Mouse (Mus musculus) lung, embryonic 14.5 days (tissue): ENCODE measurements around the gene Mlh1. TPM values are rescaled to one million over a fixed set of nuclear protein-coding genes. Genes with fewer than 3 reads are reported as not detected.
A peak's percentile ranks its signal among the peaks of the same experiment; 100 is the strongest.

ENCODE experiments used
- ATAC-seq: fragments of 200-750 bp; cut with Nextera tagmentation; 2 replicates; pipeline ENCODE4 v1.8.0; 2017; ENCODE audit warnings: mild to moderate bottlenecking, moderate TSS enrichment, moderate library complexity; ENCODE audit not compliant: insufficient read depth
- DNase-seq: peaks from one replicate; pipeline ENCODE4 v3.0.0-alpha.2; 2015
- H3K27ac ChIP-seq: fragments of 300-500 bp; sonication (generic); 2 replicates; pipeline ENCODE4 v1.5.1; 2014; ENCODE audit warnings: low read depth, mild to moderate bottlenecking, moderate library complexity
- H3K27me3 ChIP-seq: fragments of 300-500 bp; sonication (generic); 2 replicates; pipeline ENCODE4 v1.6.1; 2014; ENCODE audit warnings: low read length, control low read depth; ENCODE audit not compliant: insufficient read depth
- H3K36me3 ChIP-seq: fragments of 300-500 bp; sonication (generic); 2 replicates; pipeline ENCODE4 v1.6.1; 2014; ENCODE audit warnings: control low read depth; ENCODE audit not compliant: insufficient read depth
- H3K4me1 ChIP-seq: fragments of 300-500 bp; sonication (generic); 2 replicates; pipeline ENCODE4 v1.6.1; 2014; ENCODE audit warnings: antibody characterized with exemption, control low read depth; ENCODE audit not compliant: insufficient read depth
- H3K4me2 ChIP-seq: fragments of 300-500 bp; sonication (generic); 2 replicates; pipeline ENCODE4 v1.6.1; 2014; ENCODE audit warnings: mild to moderate bottlenecking
- H3K4me3 ChIP-seq: fragments of 300-500 bp; sonication (generic); 2 replicates; pipeline ENCODE4 v1.5.1; 2014; ENCODE audit warnings: low read depth, low read length
- H3K9ac ChIP-seq: fragments of 300-500 bp; sonication (generic); 2 replicates; pipeline ENCODE4 v1.6.1; 2014
- H3K9me3 ChIP-seq: fragments of 300-500 bp; sonication (generic); 2 replicates; pipeline ENCODE4 v1.6.1; 2016; ENCODE audit warnings: low read depth, low read length, control low read depth
- CTCF ChIP-seq: IDR thresholded peaks from 2 replicates; pipeline ENCODE4 v1.5.1; 2016; ENCODE audit warnings: antibody characterized with exemption, low read depth
- WGBS: fragments of 180-500 bp; shearing (Covaris S2); extraction: QIAGEN DNeasy Blood & Tissue Kit; methylation state at CpG from one replicate; pipeline ENCODE4 v1.1.7; 2014; 5-methylcytosine and 5-hydroxymethylcytosine counted together
- polyA plus RNA-seq: library from polyadenylated mRNA; unstranded; fragments of >200 nt; fragmentation: Nextera tagmentation; extraction: Ambion mirVana; gene quantifications from 2 replicates; pipeline ENCODE4 v1.2.1, GENCODE M21; 2014

The Mlh1 gene
- polyA plus RNA-seq, 1 experiment from 2014 or later: 36.1 TPM

DNA sequence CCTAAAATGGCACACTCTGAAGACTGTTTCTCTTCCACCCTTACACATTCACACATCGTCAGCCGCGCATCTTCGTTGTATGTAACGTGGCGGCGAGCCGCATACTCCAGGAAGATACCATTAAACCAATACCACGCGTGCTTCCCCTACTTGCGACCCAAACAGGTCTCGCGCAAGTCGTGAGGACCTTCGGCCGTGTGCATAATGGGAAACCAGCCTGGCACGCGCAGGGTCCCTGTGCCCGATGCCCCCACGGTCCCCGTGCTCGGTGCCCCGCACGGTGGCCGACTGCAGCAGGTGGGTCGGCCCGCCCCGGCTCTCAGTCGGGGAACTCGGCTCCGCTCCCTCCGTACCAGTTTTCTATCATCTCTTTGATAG, 546 bp downstream of the Mlh1 start:
- H3K4me1 ChIP-seq: peaks cover 24% of the 10 kb centered on the region
- peak overlapping the region; percentile 91 for H3K27ac ChIP-seq
- peak overlapping the region; percentile 90 for H3K4me3 ChIP-seq
- ATAC-seq (peak; percentile 65), DNase-seq (no peak)
- H3K4me2 ChIP-seq: peak overlapping the region; percentile 69
- H3K9ac ChIP-seq: peak overlapping the region; percentile 78
- under 1% methylated on average over 32 of the region's 32 CpGs for WGBS
- H3K36me3 ChIP-seq: peaks cover 38% of the 10 kb centered on the region
- no peaks in the 10 kb centered on the region for H3K27me3 ChIP-seq
- H3K9me3 ChIP-seq: no peaks in the 10 kb centered on the region
- TF ChIP-seq CTCF: no peak

DNA sequence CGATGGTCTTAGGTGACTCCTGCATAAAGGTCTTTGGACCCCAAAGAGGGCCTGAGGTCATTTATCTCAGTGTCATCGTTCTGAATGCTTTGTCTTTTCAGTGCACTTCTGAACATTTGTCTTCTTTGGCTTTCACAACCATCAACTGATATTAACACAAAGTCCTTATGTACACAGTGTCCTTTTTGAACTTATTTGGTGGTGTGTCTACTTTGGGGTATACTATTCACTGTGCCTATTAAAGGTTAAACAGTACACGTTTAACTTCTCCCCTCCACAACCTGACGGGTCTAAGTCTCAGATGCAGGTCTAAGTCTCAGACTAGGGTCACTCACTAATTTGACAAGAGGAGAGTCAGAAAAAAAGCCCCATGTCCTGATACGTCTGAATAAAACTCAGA, 985 bp downstream of the Mlh1 start:
- no peak for TF ChIP-seq CTCF

DNA sequence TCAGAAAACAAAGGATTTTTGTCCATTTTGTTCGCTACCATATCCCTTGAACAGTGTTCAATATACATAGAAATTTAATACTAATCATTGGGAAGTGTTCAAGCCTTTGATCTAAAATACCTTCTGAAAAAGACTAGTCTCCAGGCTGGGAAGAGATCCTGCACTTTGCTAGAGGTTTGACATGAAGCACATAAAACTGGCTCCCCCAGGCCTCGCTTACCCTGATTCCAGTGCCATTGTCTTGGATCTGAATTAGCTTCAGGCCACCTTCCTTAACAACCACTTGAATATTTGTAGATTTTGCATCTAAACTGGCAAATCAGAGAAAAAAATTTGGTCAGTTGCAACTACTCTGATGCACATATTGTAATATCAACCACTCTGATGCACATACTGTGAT, 3.6 kb downstream of the Mlh1 start:
- Histone ChIP-seq H3K27ac (no peak overlapping the region), H3K4me3 (no peak overlapping the region), H3K4me2 (no peak overlapping the region), H3K9ac (no peak overlapping the region), H3K4me1 (no peaks in the 10 kb centered on the region), H3K36me3 (peaks cover 39% of the 10 kb centered on the region), H3K27me3 (no peaks in the 10 kb centered on the region), H3K9me3 (no peaks in the 10 kb centered on the region)
- DNase-seq (no peak), ATAC-seq (no peak)
- WGBS: 96% methylated on average over 2 of the region's 2 CpGs
- TF ChIP-seq CTCF: no peak

More for the DNA sequence above, 985 bp downstream of the Mlh1 start:
- Histone ChIP-seq H3K36me3 (peaks cover 35% of the 10 kb centered on the region), H3K4me2 (peak overlapping the region; percentile 69), H3K9ac (peak overlapping the region; percentile 78), H3K4me1 (peaks cover 20% of the 10 kb centered on the region), H3K27me3 (no peaks in the 10 kb centered on the region), H3K4me3 (peak overlapping the region; percentile 90), H3K9me3 (no peaks in the 10 kb centered on the region), H3K27ac (peak overlapping the region; percentile 91)
- 6% methylated on average over 5 of the region's 5 CpGs for WGBS
- ATAC-seq (no peak), DNase-seq (no peak)

DNA sequence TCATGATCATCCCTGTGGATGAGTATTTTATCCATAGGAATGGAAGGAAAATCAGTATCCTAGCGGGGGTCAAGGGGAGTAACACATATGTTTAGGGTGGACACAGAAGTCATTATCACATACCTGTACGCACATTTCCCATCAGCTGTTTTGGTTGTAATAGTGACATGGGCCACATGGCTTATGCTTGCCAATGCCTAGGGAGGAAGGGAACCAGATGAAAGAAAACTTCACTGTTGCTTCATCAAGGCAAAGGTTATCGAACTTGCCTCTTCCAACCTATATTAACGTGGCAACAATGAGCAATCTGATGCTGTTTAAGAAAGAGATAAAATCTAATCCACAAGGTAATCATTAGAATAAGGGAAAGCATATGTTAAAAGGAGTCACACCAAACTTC, 10.2 kb downstream of the Mlh1 start:
- H3K9ac ChIP-seq: no peak overlapping the region
- peaks cover 68% of the 10 kb centered on the region for H3K36me3 ChIP-seq
- H3K4me1 ChIP-seq: no peaks in the 10 kb centered on the region
- no peaks in the 10 kb centered on the region for H3K27me3 ChIP-seq
- no peak for DNase-seq
- 87% methylated on average over 4 of the region's 4 CpGs for WGBS
- ATAC-seq: no peak
- no peak for TF ChIP-seq CTCF
- H3K4me2 ChIP-seq: no peak overlapping the region
- no peaks in the 10 kb centered on the region for H3K9me3 ChIP-seq
- no peak overlapping the region for H3K4me3 ChIP-seq
- H3K27ac ChIP-seq: no peak overlapping the region

DNA sequence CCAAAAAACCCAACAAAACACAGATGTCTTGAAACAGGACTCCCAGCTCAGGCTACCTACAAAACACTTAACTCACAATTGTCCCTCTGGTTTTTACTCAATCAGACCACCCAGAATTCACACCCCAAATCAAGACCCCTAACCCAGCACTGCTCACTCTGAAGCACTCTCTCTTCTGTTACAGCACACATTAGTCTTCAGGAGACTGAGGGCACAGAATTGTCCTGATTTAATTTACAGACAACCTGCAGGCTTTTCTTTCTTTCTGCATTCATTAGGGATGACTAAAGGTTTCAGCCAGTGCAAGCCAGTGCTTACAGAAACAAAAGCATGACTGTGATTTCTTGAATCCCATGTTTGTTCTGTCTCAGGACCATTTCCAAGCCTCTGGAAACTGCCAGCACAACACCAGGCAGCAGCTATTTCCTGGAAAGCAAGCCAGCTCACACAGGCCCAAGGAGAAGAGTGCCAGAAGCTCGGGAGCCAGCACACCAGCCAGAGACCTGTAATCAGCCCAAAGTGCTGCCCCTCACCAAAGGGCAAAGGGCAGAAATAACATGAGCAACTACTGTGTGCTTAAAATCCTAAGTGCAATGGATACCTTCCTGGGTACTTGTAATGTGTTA, 11.1 kb downstream of the Mlh1 start:
- TF ChIP-seq CTCF: no peak
- Histone ChIP-seq H3K4me1 (no peaks in the 10 kb centered on the region), H3K9me3 (no peaks in the 10 kb centered on the region), H3K4me3 (no peak overlapping the region), H3K27ac (no peak overlapping the region), H3K9ac (no peak overlapping the region), H3K4me2 (no peak overlapping the region), H3K27me3 (no peaks in the 10 kb centered on the region), H3K36me3 (peaks cover 72% of the 10 kb centered on the region)
- DNase-seq (no peak), ATAC-seq (no peak)
- WGBS: 39% methylated on average over 1 of the region's 1 CpGs

DNA sequence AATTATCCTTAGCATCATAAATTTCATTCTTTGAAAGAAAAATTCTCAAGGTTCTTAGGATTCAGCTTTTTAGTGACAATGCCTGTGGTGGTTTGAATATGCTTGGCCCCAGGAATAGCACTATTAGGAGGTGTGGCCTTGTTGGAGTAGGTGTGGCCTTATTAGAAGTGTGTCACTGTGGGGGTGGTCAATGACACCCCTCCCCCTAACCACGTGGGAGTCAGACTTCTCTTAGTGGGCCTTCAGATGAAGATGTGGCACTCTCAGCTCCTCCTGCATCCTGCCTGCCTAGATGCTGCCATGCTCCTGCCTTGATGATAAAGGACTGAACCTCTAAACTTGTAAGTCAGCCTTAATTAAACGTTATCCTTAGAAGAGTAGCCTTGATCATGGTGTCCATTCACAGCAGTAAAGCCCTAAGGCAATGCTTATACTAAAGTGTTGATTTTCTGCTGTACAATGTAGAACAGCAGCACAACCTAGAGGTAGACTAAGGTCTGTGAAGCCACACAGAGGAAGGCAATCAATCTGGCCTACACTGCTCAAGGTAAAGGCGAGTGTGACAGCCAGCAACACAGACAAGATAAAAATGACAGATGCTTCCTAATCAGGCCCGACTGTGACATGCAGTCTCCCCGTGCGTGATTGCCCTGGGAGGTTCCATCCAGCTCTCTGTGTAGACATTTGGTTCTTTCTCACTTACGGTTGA, 19.3 kb downstream of the Mlh1 start:
- Histone ChIP-seq H3K27me3 (no peaks in the 10 kb centered on the region), H3K9me3 (no peaks in the 10 kb centered on the region), H3K27ac (no peak overlapping the region), H3K9ac (no peak overlapping the region), H3K36me3 (peaks cover 85% of the 10 kb centered on the region), H3K4me2 (no peak overlapping the region), H3K4me1 (no peaks in the 10 kb centered on the region), H3K4me3 (no peak overlapping the region)
- DNase-seq (no peak), ATAC-seq (no peak)
- 53% methylated on average over 7 of the region's 7 CpGs for WGBS
- peak; percentile 10; the same call in 1 of the 2 replicates for TF ChIP-seq CTCF

DNA sequence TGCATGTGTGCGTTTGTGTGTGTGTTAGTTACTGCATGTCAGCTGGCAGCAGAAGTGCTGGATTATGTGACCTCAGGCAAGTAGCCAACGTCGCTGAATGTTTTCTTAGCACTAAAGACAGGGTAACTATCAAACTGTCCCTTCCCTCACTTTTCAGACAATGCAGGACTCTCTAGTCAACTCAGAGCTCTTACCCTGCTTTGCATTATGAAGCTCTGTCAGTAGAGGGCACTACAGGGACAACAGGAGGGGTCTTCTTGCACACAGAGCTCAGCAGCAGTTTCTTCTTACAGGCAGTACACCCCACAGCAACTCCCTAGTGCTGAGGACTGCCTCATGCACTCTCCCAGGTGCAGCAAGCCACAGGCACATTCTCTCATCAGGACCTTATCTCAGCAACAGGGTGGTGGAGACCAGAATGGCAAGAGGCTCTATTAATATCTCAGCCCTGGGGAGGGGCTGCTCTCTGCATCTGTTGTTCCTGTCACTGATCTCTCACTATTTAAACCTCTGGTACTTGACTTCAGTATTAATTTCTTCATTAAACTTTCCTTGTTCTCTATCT, 23.8 kb downstream of the Mlh1 start:
- TF ChIP-seq CTCF: peak; percentile 34; the same call in 1 of the 2 replicates
- Histone ChIP-seq H3K9ac (no peak overlapping the region), H3K4me3 (no peak overlapping the region), H3K36me3 (peaks cover 68% of the 10 kb centered on the region), H3K27me3 (no peaks in the 10 kb centered on the region), H3K4me1 (no peaks in the 10 kb centered on the region), H3K4me2 (no peak overlapping the region), H3K27ac (no peak overlapping the region), H3K9me3 (no peaks in the 10 kb centered on the region)
- ATAC-seq (no peak), DNase-seq (peak; percentile 42)
- 77% methylated on average over 3 of the region's 3 CpGs for WGBS
